Mouse (Mus musculus) C2C12 (cell line): ENCODE measurements around the gene Etnk2. TPM values are rescaled to one million over a fixed set of nuclear protein-coding genes. Genes with fewer than 3 reads are reported as not detected.

Experiments
- H3K27me3 ChIP-seq: one replicate; pipeline ENCODE4 v1.6.1; 2011; ENCODE audit not compliant: control insufficient read depth, insufficient read depth, insufficient read length
- H3K36me3 ChIP-seq: one replicate; pipeline ENCODE4 v1.6.1; 2011; ENCODE audit not compliant: control insufficient read depth, insufficient read depth
- H3K4me3 ChIP-seq: one replicate; pipeline ENCODE4 v1.5.1; 2011; ENCODE audit warnings: mild to moderate bottlenecking, control low read depth; ENCODE audit not compliant: poor library complexity, insufficient read depth, severe bottlenecking
- H3K79me2 ChIP-seq: one replicate; pipeline ENCODE4 v1.6.1; 2011; ENCODE audit not compliant: control insufficient read depth, insufficient read depth
- H3K79me3 ChIP-seq: one replicate; pipeline ENCODE4 v1.6.1; 2011; ENCODE audit warnings: low read depth, control low read depth
- H3ac ChIP-seq: one replicate; pipeline ENCODE3; 2011; ENCODE audit warnings: low read depth; ENCODE audit not compliant: control insufficient read depth, insufficient read length
- CEBPB ChIP-seq: IDR thresholded peaks from one replicate; pipeline ENCODE4 v1.6.1; 2011; ENCODE audit warnings: low read depth, mild to moderate bottlenecking, control low read depth, moderate library complexity
- CTCF ChIP-seq: IDR thresholded peaks from one replicate; pipeline ENCODE4 v1.5.1; 2011; ENCODE audit not compliant: control insufficient read depth, insufficient read depth, insufficient read length
- FOSL1 ChIP-seq: IDR thresholded peaks from one replicate; pipeline ENCODE4 v1.8.0; 2011; ENCODE audit warnings: mild to moderate bottlenecking, low read length; ENCODE audit not compliant: poor library complexity, insufficient read depth, severe bottlenecking
- MAX ChIP-seq: IDR thresholded peaks from one replicate; pipeline ENCODE4 v1.6.1; 2011; ENCODE audit warnings: mild to moderate bottlenecking, control low read depth
- MYOD1 ChIP-seq: IDR thresholded peaks from one replicate; pipeline ENCODE4 v1.6.1; 2011; ENCODE audit warnings: low read depth; ENCODE audit not compliant: control insufficient read depth, insufficient read length
- MYOG ChIP-seq: IDR thresholded peaks from one replicate; pipeline ENCODE4 v1.6.1; 2011; ENCODE audit not compliant: control insufficient read depth, insufficient read length; ENCODE audit errors: extremely low read depth
- USF1 ChIP-seq: IDR thresholded peaks from one replicate; pipeline ENCODE4 v1.6.1; 2011; ENCODE audit warnings: low read depth, mild to moderate bottlenecking, control low read depth, moderate library complexity
- polyA plus RNA-seq: library from polyadenylated mRNA; unstranded; fragments of >200 nt; fragmentation: generic; extraction: Trizol; gene quantifications from one replicate; pipeline ENCODE4 v1.2.1, GENCODE M21; 2012; ENCODE audit warnings: missing spikeins

Etnk2 gene
- polyA plus RNA-seq, 1 experiment: not detected

DNA sequence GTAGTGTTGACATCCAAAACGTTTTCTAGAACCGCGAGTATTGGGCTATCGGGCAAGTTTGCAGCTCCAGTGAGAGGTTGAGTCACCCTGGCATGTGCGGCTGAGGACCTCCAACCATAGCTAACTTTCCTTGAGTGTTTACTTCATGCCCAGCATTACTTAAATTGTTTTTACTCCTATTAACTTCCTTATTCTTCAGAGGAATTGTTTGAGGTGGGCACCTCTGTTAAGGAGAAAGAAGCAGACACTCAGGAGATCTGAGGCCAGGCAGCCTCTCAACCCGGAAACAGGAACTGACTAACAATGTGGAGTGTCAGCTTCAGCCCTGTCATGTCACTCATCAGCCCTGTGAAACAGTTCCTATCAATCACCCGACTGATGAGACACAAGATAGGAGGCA is 43.2 kb downstream of the Etnk2 start:
- TF ChIP-seq MAX: no peak
- H3K79me3 ChIP-seq: no peaks in the 10 kb centered on the region
- H3K4me3 ChIP-seq: no peak overlapping the region
- H3K27me3 ChIP-seq: peaks cover 4% of the 10 kb centered on the region
- no peaks in the 10 kb centered on the region for H3K36me3 ChIP-seq
- no peak overlapping the region for H3ac ChIP-seq
- no peaks in the 10 kb centered on the region for H3K79me2 ChIP-seq

GRCm38 (mm10) chr1:133407436-133407835 is 44.1 kb downstream of the Etnk2 start:
- H3K79me2 ChIP-seq: no peaks in the 10 kb centered on the region
- H3K27me3 ChIP-seq: peaks cover 10% of the 10 kb centered on the region
- TF ChIP-seq CEBPB: no peak
- TF ChIP-seq FOSL1: no peak
- TF ChIP-seq USF1: no peak
- no peak for TF ChIP-seq MAX
- TF ChIP-seq MYOD1: no peak
- TF ChIP-seq CTCF: no peak
- no peak for TF ChIP-seq MYOG
- no peak overlapping the region for H3ac ChIP-seq
- H3K79me3 ChIP-seq: no peaks in the 10 kb centered on the region
- H3K4me3 ChIP-seq: no peak overlapping the region
- no peaks in the 10 kb centered on the region for H3K36me3 ChIP-seq

GRCm38 (mm10) chr1:133408321-133408720 is 44.9 kb downstream of the Etnk2 start:
- peaks cover 10% of the 10 kb centered on the region for H3K27me3 ChIP-seq
- H3K4me3 ChIP-seq: no peak overlapping the region
- H3K36me3 ChIP-seq: no peaks in the 10 kb centered on the region
- H3ac ChIP-seq: no peak overlapping the region
- no peaks in the 10 kb centered on the region for H3K79me2 ChIP-seq
- TF ChIP-seq CEBPB (no peak), FOSL1 (no peak), MAX (no peak)
- no peaks in the 10 kb centered on the region for H3K79me3 ChIP-seq

DNA sequence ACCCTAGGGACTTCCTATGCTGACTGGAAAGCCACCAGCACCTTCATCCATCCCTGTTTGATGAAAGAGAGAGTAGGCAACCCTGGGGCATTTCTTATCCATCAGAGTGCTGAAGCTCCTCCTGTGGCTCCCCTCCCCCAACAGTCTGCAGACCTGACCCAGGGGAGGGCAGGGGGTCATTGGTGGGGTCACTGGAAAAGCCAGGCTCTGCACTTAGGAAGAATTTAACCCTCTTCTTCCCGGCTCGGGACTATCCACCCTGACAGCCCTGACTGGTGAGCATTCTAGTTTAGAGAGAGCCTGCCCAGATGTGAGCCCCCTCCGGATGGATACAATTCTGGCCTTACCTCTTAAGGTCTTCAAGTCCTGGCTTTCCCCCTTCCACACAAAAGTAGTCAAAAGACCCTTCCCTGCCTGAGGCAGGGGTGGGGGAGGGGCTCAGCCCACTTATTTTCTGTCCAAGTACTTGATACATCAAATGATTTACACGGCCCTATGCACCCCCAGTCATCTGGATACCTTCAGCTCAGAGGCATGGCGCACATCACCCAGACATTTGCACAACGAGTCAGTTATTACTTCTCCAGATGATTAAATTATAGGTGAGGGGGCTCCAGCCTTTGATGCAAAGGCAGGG is 45.6 kb downstream of the Etnk2 start:
- no peak for TF ChIP-seq MAX
- no peak for TF ChIP-seq MYOG
- TF ChIP-seq MYOD1: no peak
- TF ChIP-seq CTCF: no peak
- no peak for TF ChIP-seq FOSL1
- no peak for TF ChIP-seq USF1
- TF ChIP-seq CEBPB: no peak
- H3K27me3 ChIP-seq: peaks cover 15% of the 10 kb centered on the region
- H3K4me3 ChIP-seq: no peak overlapping the region

GRCm38 (mm10) chr1:133409786-133410185 is 46.4 kb downstream of the Etnk2 start:
- Histone ChIP-seq H3ac (no peak overlapping the region), H3K36me3 (no peaks in the 10 kb centered on the region), H3K27me3 (peaks cover 18% of the 10 kb centered on the region), H3K79me2 (no peaks in the 10 kb centered on the region), H3K4me3 (no peak overlapping the region), H3K79me3 (no peaks in the 10 kb centered on the region)
- TF ChIP-seq MAX (no peak), MYOG (no peak), CTCF (no peak), USF1 (no peak), MYOD1 (no peak)

More for the DNA sequence above, 45.6 kb downstream of the Etnk2 start:
- Histone ChIP-seq H3ac (no peak overlapping the region), H3K79me3 (no peaks in the 10 kb centered on the region), H3K36me3 (no peaks in the 10 kb centered on the region), H3K79me2 (no peaks in the 10 kb centered on the region)

DNA sequence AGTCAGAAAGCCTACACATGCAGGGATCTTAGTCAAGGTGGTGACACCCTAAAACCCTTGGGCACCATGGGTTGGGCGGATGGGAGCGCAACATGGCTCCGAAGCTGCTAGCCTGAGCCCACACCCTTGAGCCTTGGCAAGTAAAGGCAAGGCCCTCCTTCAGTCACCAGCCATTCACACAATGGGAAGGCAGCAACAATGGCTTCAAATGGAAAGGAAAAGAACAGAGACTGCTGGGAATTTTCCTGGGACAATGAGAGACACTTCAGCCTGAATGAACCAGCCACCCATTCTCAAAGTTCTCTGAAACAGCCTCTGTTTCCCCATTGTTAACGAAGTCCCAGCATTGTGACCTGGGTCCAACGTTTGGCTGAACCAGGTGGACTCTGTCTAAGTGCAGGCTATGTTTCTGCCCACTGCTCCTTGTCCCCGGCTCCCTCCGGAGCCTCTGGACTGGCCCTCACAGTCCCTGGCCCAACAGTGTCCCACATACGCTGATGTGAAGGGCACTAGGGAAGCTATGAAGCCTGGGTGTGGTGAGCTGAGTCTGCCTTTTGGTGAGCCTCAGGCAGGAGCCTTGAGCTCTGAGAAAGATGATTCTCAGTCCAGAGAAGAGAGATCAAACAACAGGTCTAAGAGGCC is 48.3 kb downstream of the Etnk2 start:
- H3K36me3 ChIP-seq: no peaks in the 10 kb centered on the region
- no peak overlapping the region for H3K4me3 ChIP-seq
- peaks cover 37% of the 10 kb centered on the region for H3K27me3 ChIP-seq
- TF ChIP-seq CTCF: no peak
- no peak for TF ChIP-seq FOSL1
- TF ChIP-seq CEBPB: no peak
- TF ChIP-seq MYOD1: no peak
- no peak for TF ChIP-seq MAX
- TF ChIP-seq MYOG: no peak
- TF ChIP-seq USF1: no peak
- H3K79me2 ChIP-seq: no peaks in the 10 kb centered on the region
- H3K79me3 ChIP-seq: no peaks in the 10 kb centered on the region
- no peak overlapping the region for H3ac ChIP-seq
